Comparison of ENCODE assay signal across 22 mouse cellular contexts in the genomic region with DNA sequence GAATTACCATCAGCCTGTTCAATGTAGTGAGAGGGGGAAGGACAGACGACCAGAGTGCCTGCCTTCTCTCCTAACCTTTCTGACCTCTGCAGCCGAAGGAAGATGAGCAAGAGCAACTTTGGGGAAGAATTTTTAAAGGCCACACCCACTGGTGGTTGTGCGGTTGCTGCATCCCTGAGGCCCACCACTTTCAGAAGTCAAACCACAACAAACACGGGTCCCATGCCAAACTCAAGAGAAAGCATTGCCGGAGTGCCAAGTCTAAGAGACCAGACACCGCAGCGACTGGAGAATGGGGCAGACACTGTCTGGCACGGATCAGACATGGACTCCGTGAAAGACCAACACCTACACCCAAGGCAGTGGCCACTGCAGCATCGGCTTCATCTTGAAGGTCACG. TPM values are rescaled to one million over a fixed set of nuclear protein-coding genes. Genes with fewer than 3 reads are reported as not detected.
A peak's percentile ranks its signal among the peaks of the same experiment; 100 is the strongest.
DNase-seq lines count a peak whose midpoint lies in the region; ATAC-seq and TF ChIP-seq lines count a peak whose summit lies in the region.
"Had no signal": no experiment of that assay in that cellular context is flagged by ENCODE, and none has a peak within 500 bp of the region (broad histone marks: within the 10 kb centered on the region; RNA-seq: fewer than 3 reads in every experiment).

No protein-coding gene starts in this region.

- H3K36me3 ChIP-seq in small intestine, adult 2 months (ENCODE audit: control insufficient read depth, insufficient read depth, low read length) = no peaks in the 10 kb centered on the region
- H3K36me3 ChIP-seq: heart, embryonic 10.5 days; midbrain, embryonic 13.5 days; neural tube, embryonic 12.5 days had no signal

- peak overlapping the region; percentile 94 for H3K27ac ChIP-seq in small intestine, adult 2 months (ENCODE audit: insufficient read depth, low read depth, low read length)
- no peak overlapping the region for H3K27ac ChIP-seq in gastrocnemius, adult 2 months
- H3K27ac ChIP-seq: midbrain, embryonic 13.5 days; neural tube, embryonic 12.5 days had no signal

- no peak overlapping the region for H3K4me3 ChIP-seq in small intestine, adult 2 months (ENCODE audit: low read depth, low read length)
- no peak overlapping the region for H3K4me3 ChIP-seq in gastrocnemius, adult 2 months
- H3K4me3 ChIP-seq: heart, embryonic 10.5 days; midbrain, embryonic 13.5 days; neural tube, embryonic 12.5 days had no signal

- no peak for TF ChIP-seq CTCF in small intestine, adult 2 months (IDR thresholded peaks at IDR 0.05; ENCODE audit: extremely low read depth, insufficient read length, insufficient replicate concordance, low read depth, low read length)
- TF ChIP-seq CTCF in gastrocnemius, adult 2 months (IDR thresholded peaks at IDR 0.05) = no peak

- peak; percentile 74 for ATAC-seq in granulocyte monocyte progenitor cell, adult 5-6 weeks (replicated peaks; ENCODE audit: poor library complexity, severe bottlenecking)
- peak; percentile 80 for ATAC-seq in megakaryocyte, adult 5-6 weeks (ENCODE audit: poor library complexity, severe bottlenecking)
- ATAC-seq: hindbrain, embryonic 16.5 days; midbrain, embryonic 13.5 days had no signal

- intact Hi-C loops in gastrocnemius, adult 2 months (cut with DNase I) = no loop called here

- no peaks in the 10 kb centered on the region for H3K27me3 ChIP-seq in small intestine, adult 2 months (ENCODE audit: control insufficient read depth, insufficient read depth, low read length)

- WGBS in small intestine, adult 2 months = 60% methylated on average over 11 of the region's 11 CpGs

- TF ChIP-seq POLR2A in small intestine, adult 2 months (IDR thresholded peaks at IDR 0.05; ENCODE audit: low read depth, low read length) = no peak

- DNase-seq in thymus, postnatal 0 days (ENCODE audit: low spot score) = peak; percentile 39
- no peak for DNase-seq in thymus, adult 18-20 months
- no peak for DNase-seq in spleen, adult 12 weeks (ENCODE audit: low spot score)
- DNase-seq in cerebellum, postnatal 14 days = no peak
- DNase-seq in gastrocnemius, adult 2 months = no peak
- DNase-seq: cerebellum, adult 11 months; cerebellum, postnatal 36 days; gastrocnemius, postnatal 25 days; heart, postnatal 14 days; layer of hippocampus, postnatal 36 days; left cerebral cortex, postnatal 4 days; lung, adult 2 months; lung, postnatal 4 days; thymus, postnatal 36 days had no signal

- peaks cover 39% of the 10 kb centered on the region for H3K4me1 ChIP-seq in small intestine, adult 2 months (ENCODE audit: control insufficient read depth, insufficient read depth, insufficient read length, low read length)

RNA-seq across cellular contexts. Expression of a gene that starts 3.0 kb away (rescaled TPM):
- polyA plus RNA-seq in thymus, postnatal 0 days (2015; fragmentation: Nextera tagmentation; extraction: Ambion mirVana) = 1.0 and 1.5 TPM in 2 replicates
- total RNA-seq in granulocyte monocyte progenitor cell, adult 5-6 weeks (2014; fragmentation: Nextera tagmentation) = not detected in 2 replicates
- total RNA-seq in granulocyte monocyte progenitor cell, adult 5-6 weeks (2017) = 0.67 TPM in 1 of 2 replicates, not detected in the other
- total RNA-seq in megakaryocyte, adult 5-6 weeks (2015) = 0.07 TPM in 1 of 2 replicates, not detected in the other
- total RNA-seq in megakaryocyte, adult 5-6 weeks (2017) = 0.16 and 0.29 TPM in 2 replicates
- 56.6 and 137 TPM in 2 replicates for polyA plus RNA-seq in small intestine, adult 2 months (2012; rRNA removed)
- not detected for total RNA-seq in gastrocnemius, adult 2 months (2021)
- total RNA-seq: gastrocnemius, postnatal 25 days; layer of hippocampus, postnatal 36 days; left cerebral cortex, postnatal 4 days had no signal
- polyA plus RNA-seq: frontal cortex, adult 2 months; midbrain, embryonic 13.5 days had no signal

RNA-seq across cellular contexts. Expression of a gene that starts 8.6 kb away (rescaled TPM):
- polyA plus RNA-seq in thymus, postnatal 0 days (2015; fragmentation: Nextera tagmentation; extraction: Ambion mirVana) = 105 and 116 TPM in 2 replicates
- 53.6 and 66.7 TPM in 2 replicates for total RNA-seq in granulocyte monocyte progenitor cell, adult 5-6 weeks (2014; fragmentation: Nextera tagmentation)
- 68.4 and 68.9 TPM in 2 replicates for total RNA-seq in granulocyte monocyte progenitor cell, adult 5-6 weeks (2017)
- total RNA-seq in megakaryocyte, adult 5-6 weeks (2015) = 17.5 and 21.1 TPM in 2 replicates
- total RNA-seq in megakaryocyte, adult 5-6 weeks (2017) = 23.9 and 37.3 TPM in 2 replicates
- polyA plus RNA-seq in small intestine, adult 2 months (2012; rRNA removed) = 23.2 and 33.1 TPM in 2 replicates
- total RNA-seq in gastrocnemius, adult 2 months (2021) = 10 to 100 TPM; 21.5 to 24.0 TPM

RNA-seq across cellular contexts. Expression of a gene that starts 18.9 kb away (rescaled TPM):
- polyA plus RNA-seq in thymus, postnatal 0 days (2015; fragmentation: Nextera tagmentation; extraction: Ambion mirVana) = 39.0 and 39.5 TPM in 2 replicates
- total RNA-seq in granulocyte monocyte progenitor cell, adult 5-6 weeks (2014; fragmentation: Nextera tagmentation) = 30.1 and 31.9 TPM in 2 replicates
- 35.0 and 42.1 TPM in 2 replicates for total RNA-seq in granulocyte monocyte progenitor cell, adult 5-6 weeks (2017)
- total RNA-seq in megakaryocyte, adult 5-6 weeks (2015) = 16.8 and 19.9 TPM in 2 replicates
- total RNA-seq in megakaryocyte, adult 5-6 weeks (2017) = 29.1 and 32.8 TPM in 2 replicates
- polyA plus RNA-seq in small intestine, adult 2 months (2012; rRNA removed) = 28.4 and 44.6 TPM in 2 replicates
- 1 to 10 TPM; 7.4 to 8.2 TPM for total RNA-seq in gastrocnemius, adult 2 months (2021)

RNA-seq across cellular contexts. Expression of a gene that starts 57.9 kb away (rescaled TPM):
- polyA plus RNA-seq in thymus, postnatal 0 days (2015; fragmentation: Nextera tagmentation; extraction: Ambion mirVana) = 19.2 and 21.9 TPM in 2 replicates
- 19.8 and 22.3 TPM in 2 replicates for total RNA-seq in granulocyte monocyte progenitor cell, adult 5-6 weeks (2014; fragmentation: Nextera tagmentation)
- total RNA-seq in granulocyte monocyte progenitor cell, adult 5-6 weeks (2017) = 2.2 and 2.8 TPM in 2 replicates
- total RNA-seq in megakaryocyte, adult 5-6 weeks (2015) = 45.7 and 46.6 TPM in 2 replicates
- 5.3 and 8.3 TPM in 2 replicates for total RNA-seq in megakaryocyte, adult 5-6 weeks (2017)
- 11.0 and 20.1 TPM in 2 replicates for polyA plus RNA-seq in small intestine, adult 2 months (2012; rRNA removed)
- total RNA-seq in gastrocnemius, adult 2 months (2021) = 10 to 100 TPM; 10.4 to 11.0 TPM
